Mouse (Mus musculus): Measurements from ENCODE around the gene Slc5a10.
"Not testable (repeated sequence)": the region's sequence is repeated elsewhere in the genome, so short reads cannot be mapped to it uniquely, and the experiment has no call there.

Gene Slc5a10

DNA sequence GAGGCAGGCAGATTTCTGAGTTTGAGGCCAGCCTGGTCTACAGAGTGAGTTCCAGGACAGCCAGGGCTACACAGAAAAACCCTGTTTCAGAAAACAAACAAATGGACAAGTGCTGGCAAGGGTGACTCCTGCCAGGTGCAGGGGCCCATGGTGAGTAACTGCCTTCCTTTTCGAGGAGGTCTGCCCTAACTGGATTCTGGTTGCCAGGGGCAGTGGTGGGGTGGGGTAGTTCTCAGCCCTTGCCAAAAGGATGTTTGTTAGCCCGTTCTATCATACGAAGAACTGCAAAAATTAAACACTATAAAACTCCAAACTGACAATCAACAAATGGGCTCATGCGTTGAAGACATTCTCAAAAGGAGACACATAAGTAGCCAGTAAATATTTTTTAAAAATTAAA is 71.0 kb downstream of the Slc5a10 start:
- in situ Hi-C loops (cut with MboI, MseI), result no loop called here

DNA sequence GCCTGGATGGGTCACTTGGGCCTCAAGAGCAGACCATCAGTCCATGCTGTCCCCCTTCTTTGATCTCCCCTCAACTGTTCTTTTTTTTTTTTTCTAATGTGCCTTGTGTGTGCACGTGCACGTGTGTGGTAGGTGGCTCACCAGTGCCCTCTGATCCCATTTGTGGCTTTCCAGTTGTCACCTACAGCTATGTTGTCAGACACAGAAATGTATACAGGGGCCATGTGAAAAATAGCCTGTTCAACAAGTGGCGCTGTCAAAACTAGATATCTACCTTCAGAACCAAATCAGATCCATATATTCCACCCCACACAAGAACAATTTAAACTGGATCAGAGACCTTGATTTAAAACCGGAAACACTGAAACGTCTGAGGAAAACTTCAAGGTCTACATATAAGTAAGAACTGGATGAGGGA is 71.5 kb downstream of the Slc5a10 start:
- in situ Hi-C loops (cut with MboI, MseI), result no loop called here

DNA sequence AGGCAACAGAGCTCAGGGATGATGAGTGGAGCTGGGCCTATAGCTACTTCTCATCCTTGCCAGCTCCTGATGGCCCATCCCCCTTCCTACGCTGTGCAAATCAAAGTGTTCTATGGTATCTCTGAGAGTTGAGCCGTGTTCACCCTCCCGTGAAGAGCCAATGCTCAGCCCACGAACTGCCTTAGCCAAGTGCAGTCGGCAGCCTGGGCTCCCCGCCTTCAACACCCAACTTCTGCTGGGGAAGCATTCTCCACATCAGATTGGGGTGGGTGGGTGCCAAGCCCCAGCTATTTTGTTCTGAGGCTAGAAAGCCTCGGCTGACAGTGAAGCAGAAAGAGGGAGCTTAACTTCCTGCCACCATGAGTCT is 71.9 kb downstream of the Slc5a10 start:
- in situ Hi-C loops (cut with MboI, MseI), result no loop called here

DNA sequence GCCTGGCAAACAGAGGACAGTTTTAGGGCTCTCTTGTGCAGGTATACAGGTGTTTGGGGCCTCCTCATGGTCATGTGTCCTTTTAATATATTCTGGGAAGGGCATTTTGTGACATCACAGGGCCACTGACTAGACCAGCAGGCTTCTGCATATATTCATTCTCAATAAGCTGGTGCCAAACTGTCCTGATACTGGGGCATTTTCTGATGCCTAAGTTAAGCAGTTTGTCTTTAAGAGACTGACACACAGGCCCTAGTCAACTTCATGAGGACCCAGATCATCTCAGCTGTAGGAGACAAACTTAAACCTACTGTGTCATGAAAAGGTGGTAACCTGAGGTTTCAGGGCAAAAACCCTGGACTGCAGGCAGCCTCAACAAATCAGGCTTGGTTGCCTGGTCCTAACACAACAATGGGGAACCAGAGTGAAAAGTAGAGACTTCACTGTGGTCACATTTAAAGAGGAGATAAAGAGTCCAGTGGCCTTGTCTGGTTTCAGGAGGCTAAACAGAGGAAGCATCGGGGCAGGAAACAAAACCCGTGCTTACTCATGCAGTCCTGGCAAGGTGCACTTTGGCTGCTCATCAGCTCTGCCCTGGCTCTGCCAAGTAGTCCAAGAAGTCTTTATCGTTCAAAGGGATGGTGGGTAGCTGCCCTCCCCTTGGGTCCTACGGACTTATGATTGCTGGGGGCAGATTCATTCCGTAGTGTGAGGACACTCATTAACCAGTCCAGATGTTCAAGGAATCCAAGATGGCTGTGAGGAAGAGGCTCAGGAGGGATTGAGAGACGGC is 72.5 kb downstream of the Slc5a10 start:
- in situ Hi-C loops (cut with MboI, MseI), result no loop called here

DNA sequence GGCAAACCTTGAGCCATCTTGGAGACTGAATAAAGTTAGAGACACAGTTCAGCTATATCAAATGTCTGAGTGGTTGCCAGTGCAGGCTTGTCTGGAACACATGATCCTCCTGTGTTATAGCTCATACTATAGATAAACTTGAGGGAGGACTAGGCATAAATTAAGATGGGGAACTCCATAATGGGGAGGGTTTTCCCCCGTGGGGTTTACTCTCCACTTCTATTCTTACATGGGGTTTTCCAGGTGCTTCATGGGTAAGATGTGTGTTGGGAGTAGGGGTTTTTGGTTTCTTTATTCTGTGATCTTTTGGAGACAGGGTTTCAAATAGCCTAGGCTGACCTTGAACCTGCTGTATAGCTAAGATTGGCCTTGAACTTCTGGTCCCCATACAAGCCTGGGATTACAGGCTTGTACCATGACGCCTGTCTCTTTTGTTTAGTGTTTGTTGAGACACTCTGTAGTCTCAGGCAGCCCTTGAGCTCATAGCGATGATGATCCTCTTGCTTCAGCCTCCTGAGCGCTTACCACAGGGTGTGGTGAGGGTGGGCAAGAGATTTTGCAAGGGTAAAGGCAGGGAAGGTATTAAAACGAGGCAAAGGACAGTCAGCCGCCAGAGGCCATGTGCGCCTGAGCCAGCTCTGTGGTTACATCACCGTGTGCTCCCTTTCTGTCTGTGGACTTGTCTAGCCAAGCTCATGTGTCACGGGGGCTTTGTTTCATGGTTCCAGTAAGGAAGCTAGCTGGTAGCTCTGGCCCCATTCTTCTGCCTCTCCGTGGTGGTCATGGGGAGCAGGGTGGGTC is 73.3 kb downstream of the Slc5a10 start:
- in situ Hi-C loops (cut with MboI, MseI), result no loop called here

DNA sequence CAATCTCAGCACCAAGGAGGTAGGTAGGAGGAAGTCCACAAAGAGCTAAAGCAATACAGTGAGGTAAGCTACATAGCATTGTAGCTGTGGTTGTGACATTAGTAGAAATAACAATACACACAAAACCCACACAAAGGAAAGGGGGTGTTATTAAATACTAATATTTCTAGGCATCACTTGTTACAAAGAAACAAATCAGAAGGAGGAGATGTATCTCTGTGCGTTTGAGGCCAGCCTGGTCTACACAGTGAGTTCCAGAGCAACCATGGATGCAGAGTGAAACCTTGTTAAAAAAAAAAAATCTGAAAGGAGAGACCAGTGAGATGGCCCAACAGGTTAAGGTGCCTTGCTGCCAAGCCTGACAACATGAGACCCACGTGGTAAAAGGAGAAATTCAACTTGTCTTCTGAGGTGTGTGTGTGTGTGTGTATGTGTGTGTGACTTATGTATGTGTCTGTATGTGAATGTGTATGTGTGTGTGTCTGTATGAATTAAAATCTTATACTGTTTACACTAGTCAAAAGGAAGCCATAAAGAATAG is 74.1 kb downstream of the Slc5a10 start:
- in situ Hi-C loops (cut with MboI, MseI), result no loop called here

DNA sequence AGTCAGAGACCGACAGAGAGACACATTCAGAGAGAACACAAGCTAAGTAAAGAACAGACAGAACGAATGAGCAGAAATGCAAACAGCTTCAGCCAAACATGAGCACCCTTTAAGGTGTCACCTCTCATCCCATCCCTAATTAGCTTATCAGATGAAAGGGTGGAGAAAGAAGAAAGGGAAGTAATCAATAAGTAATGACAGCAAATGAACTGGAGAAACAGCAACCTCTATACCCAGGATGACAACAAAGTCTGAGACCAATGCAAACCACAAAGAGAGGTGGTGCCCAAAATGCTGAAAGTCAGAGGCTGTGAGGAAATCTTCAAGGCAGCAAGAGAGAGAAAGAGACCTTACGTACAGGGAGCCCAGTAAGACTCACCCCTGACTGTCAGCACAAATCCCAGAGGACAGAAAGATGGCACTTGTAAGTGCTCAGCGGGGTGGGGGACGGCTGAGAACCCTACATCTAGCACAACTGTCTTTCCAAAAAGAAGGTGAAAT is 75.2 kb downstream of the Slc5a10 start:
- in situ Hi-C loops (cut with MboI, MseI), result no loop called here

DNA sequence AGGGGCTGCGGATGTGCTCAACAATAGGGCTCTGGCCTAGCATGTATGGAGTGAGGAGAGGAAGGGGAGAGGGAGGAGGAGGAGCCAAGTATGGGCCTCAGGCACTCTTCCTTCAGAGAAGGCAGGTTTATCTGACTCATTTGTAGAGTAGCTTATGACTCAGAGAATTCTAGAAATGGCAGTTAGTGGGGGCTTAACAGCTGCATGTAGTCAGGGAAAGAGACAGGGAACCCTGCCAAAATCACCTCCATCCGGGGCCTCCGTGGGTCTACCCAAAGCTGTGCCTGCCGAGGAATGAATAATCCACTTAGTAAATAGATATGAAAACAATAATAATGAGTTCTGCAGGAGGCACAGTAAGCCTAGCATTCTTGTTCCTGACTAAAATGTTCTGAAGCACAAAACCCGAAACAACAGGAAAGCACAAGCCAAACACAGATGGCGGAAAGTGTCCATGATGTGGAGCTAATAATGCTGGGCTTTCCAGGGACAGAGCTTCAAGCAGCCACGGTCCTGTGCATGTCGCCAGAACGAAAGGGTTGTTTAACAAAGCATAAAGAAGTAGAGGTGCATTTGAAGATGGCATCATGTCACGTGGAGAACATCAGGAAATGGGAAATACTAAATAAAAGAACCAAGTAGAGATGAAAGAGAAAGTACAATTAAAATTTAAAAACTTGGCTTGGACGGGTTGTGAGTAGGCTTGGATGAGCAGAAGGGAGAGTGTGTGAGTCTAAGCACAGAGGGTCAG is 75.9 kb downstream of the Slc5a10 start:
- in situ Hi-C loops (cut with MboI, MseI), result no loop called here

DNA sequence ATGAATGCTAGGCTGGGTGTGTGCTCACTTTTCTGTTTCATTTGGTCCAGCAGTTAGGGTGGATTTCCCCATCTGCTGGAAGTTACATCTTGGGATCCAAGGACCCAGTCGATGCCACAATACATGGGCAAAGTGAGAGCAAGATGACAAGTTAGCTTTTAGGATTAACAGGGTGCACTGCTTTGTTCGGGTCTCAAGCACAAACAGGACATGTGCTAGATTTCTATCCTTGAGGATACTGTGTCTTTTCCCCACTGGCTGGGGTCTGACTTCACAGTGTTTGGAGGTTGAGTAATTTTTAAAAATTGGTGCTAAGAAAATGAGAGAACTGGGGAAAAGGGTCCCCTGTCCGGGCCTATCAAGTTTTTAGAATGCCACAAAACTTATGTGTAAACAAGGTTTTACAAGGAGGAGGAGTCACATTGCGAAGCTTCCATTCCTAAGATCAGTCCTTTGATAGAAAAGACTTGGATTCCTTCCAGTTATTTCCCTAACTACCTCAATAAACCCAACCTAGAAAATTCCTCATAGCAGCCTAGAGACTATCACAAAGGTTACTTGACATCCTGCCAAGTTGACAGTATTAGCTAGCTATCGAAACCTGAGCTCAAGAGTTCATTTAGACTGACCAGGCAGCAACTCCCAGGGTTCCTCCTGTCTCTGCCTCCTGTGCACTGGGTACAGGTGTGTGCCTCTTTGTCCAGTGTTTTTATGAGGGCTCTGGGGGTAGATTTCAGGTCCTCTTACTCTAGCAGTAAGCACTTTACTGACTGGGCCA is 77.3 kb downstream of the Slc5a10 start:
- in situ Hi-C loops (cut with MboI, MseI), result no loop called here

DNA sequence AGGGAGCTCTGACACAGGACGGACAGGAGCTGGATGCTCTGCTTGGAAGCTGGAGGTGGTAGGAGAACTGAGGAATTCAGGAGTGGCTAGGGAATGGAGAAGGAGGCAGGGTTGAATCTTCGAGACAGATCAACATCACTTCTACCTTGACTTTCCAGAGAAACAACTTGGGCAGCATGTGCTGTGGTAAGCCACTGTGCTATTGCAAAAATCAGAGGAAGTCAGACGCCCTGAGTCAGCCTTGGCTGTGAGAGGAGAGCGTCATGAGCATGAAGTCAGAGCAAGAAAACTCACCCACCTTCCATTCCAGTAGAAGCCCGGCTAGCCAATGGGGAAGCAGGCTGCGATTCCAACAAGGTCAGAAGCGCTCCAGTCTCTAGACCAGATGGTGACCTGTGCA is 78.5 kb downstream of the Slc5a10 start:
- in situ Hi-C loops (cut with MboI, MseI), result no loop called here

DNA sequence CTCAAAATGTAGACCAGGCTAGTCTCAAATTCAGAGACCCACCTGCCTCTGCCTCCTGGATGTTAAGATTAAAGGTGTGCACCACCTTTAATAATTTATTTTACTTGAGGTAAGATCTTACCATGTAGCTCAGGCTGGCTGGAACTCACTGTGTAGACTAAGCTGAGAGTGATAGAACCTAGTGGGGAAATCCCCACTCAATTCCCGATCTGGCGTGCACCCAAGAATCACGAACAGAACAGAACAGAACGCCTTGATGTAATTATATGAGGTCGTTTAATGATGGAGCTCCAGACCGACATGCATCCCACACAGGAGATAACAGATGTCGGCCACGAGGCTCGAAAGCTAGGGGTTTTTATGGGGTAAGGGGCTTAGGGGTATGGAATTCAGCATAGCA is 80.0 kb downstream of the Slc5a10 start:
- in situ Hi-C loops (cut with MboI, MseI), result not testable (repeated sequence)

DNA sequence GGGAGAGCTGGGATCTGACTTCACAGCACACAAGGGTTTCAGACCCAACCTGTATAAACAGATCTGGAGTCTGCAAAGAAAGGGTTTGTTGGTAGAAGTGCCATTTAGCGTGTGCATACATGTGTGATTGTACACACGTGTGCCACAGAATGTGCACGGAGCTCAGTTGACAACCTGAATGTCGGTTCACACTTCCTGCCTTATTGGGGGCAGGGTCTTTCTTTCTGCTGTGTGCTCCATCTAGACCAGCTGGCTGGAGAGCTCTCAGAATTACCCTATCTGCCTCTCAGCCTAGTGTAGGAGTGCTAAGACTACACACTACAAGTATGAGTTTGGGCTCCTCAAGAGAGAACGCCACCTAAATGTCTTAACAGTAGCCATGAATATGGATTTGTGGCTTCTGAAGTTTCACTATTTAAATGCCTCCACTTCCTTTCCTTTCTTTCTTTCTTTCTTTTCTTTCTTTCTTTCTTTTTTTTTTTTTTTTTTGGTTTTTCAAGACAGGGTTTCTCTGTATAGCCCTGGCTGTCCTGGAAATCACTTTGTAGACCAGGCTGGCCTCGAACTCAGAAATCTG is 80.9 kb downstream of the Slc5a10 start:
- in situ Hi-C loops (cut with MboI, MseI), result no loop called here

DNA sequence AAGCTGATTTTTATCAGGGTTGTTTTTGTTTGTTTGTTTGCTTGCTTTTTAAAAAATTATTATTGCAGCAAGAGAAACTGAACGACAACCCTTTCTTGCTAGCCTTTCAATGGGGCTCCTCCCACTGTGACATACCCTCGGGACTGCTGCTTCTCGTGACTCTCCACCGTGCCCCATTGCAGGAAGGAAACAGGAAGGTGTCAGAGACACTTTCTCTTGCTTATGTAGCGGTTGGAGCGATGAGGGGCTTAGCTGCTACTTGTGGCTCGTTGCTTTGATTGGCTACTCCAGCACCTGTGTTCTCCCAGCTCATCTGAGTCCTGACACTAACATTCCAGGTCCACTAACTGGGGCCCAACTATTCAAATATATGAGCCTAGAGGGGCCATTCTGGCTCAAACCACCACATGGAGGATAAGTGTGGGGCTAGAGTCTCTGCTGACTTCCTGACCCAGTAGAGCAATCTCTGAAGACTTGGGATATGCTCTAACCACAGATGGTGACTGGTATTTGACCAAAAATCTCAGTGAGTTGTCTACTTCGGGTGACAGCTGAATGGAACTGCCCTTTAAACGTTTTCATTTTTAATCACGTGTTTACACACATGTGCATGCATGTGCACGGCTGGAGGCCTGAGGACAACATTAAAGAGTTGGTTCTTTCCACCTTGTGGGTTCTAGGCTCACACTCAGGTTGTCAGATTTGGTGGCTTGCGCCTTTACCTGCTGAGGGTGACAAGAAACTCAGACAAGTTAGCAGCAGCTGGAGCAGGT is 81.7 kb downstream of the Slc5a10 start:
- in situ Hi-C loops (cut with MboI, MseI), result no loop called here

DNA sequence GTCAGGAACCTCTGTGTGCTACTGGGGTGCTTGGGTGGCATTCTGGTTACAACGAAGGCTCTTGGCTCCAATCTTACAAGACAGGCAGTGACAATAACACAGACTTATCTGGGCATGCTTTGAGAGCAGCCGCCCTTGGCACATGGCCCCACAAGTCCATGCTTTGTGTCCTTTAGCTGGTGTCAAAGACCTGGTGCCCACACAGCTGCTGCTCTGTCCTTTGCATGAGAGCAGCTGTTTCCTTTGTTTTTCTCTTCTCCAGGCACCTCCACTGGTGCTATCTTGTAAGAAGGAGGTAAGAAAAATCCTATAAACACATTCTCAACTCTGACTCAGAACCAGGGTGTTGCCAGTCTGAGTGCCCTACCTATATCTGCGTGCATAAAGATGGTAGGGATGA is 82.8 kb downstream of the Slc5a10 start:
- in situ Hi-C loops (cut with MboI, MseI), result no loop called here

DNA sequence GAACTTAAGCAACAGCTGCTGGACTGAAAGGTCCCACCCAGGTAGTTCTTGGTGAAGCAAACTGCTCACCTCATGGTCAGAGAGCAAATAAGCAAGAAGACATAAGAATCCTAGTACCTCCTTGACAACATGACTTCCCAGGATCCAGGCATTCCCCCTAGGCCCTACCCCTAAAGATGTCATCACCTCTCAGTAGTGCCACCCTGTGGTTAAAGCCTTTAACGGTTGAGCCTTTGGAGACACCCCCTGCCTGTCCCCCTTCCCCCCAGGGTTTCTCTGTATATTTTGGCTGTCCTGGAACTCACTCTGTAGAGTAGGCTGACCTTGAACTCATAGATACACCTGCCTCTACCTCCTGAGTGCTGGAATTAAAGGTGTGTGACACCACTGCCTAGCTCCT is 83.2 kb downstream of the Slc5a10 start:
- in situ Hi-C loops (cut with MboI, MseI), result no loop called here

DNA sequence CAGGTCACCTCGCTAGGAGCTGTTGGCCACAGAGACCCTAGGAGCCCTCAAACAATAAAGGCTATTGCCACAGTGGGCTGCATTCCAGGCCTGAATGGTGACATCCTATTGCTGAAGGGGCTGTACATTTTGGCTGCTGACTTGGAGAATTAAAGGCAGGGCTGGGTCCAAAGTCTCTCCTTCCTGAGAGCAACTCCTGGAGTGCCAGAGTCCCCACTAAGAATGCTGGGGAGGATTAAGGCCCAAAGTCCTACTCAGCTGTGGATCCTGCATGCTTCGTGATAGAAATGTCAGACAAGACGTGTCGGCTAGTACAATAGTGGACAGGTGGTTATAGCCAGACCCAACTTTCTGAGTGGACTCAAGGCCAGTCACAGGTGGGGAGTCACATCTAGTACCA is 84.3 kb downstream of the Slc5a10 start:
- in situ Hi-C loops (cut with MboI, MseI), result not testable (repeated sequence)

DNA sequence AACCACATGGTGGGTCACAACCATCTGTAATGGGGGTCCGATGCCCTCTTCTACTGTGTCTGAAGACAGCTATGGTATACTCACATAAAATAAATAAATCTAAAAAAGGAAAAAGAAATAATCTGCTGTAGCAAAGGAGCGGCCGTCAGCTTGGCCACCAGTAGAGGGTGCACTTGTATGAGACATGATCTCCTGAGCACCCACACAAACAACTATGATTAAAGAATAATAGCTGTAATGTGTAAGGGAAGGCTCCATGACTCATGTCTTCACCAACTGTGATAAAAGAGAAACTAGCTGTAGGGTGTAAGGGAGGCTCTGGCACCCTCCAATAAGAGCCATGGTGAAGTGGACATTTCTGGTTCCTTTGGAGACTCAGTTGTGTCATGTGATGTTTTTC is 91.0 kb downstream of the Slc5a10 start:
- in situ Hi-C loops (cut with MboI, MseI), result loop anchor here (5.0 kb wide), 2 partner anchors 33 to 88 kb away; no protein-coding TSS in a partner anchor

DNA sequence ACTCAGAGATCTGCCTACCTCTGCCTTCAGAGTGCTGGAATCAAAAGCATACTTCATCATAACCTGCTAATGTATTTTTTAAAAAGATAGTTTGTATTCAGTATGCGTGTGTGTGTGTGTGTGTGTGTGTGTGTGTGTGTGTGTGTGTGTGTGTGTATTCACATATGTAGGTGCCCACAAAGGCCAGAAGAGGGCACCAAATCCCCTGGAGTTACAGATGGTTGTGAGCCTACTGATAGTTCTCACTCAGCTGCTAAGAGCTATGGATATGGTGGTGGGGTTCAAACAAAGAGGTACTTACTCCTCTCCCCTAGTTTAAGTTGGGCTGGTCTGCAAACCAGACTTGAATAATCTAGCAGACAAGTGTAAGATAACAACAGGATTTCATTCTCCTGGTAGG is 94.1 kb downstream of the Slc5a10 start:
- in situ Hi-C loops (cut with MboI, MseI), result loop anchor here (5.0 kb wide), 2 partner anchors 36 to 91 kb away; no protein-coding TSS in a partner anchor

DNA sequence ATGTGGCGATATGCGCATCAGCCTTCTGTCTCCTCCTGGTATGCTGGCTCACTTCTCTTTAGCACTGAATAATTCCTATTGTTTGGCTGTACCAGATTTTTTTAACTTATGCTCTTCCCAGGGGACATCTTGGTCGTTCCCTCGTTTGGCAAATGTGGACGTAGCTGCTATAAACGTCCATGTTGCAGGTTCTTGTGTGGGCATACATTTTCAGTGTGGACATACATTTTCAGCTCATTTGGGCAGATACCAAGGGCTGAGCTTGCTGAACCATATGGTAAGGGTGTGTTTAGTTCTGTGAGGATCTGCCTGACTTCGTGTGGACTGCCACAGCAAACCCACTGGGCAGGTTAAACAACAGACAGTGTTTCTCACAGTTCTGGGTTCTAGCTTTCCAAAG is 95.5 kb downstream of the Slc5a10 start:
- in situ Hi-C loops (cut with MboI, MseI), result loop anchor here (5.0 kb wide), 2 partner anchors 37 to 92 kb away; no protein-coding TSS in a partner anchor

All from T-helper 1 cell (primary cell).